Mouse (Mus musculus) stomach, embryonic 15.5 days (tissue): ENCODE measurements around the gene Fam110a. TPM values are rescaled to one million over a fixed set of nuclear protein-coding genes. Genes with fewer than 3 reads are reported as not detected.
"Not testable (repeated sequence)": the region's sequence is repeated elsewhere in the genome, so short reads cannot be mapped to it uniquely, and the experiment has no call there.

Experiments
- ATAC-seq: fragments of 200-750 bp; cut with Nextera tagmentation; 2 replicates; pipeline ENCODE4 v1.8.0; 2017; ENCODE audit warnings: low read depth, moderate number of reproducible peaks, moderate TSS enrichment; ENCODE audit not compliant: insufficient read depth, low FRiP score
- H3K27ac ChIP-seq: fragments of 300-500 bp; sonication (generic); 2 replicates; pipeline ENCODE4 v1.5.1; 2015; ENCODE audit warnings: mild to moderate bottlenecking, inconsistent platforms
- H3K27me3 ChIP-seq: fragments of 300-500 bp; sonication (generic); replicated peaks from 2 replicates; pipeline ENCODE4 v1.6.1; 2015; ENCODE audit warnings: inconsistent platforms
- H3K36me3 ChIP-seq: fragments of 300-500 bp; sonication (generic); 2 replicates; pipeline ENCODE4 v1.6.1; 2015; ENCODE audit warnings: inconsistent platforms
- H3K4me1 ChIP-seq: fragments of 300-500 bp; sonication (generic); 2 replicates; pipeline ENCODE4 v1.6.1; 2015; ENCODE audit warnings: inconsistent platforms
- H3K4me2 ChIP-seq: fragments of 300-500 bp; sonication (generic); 2 replicates; pipeline ENCODE4 v1.6.1; 2015; ENCODE audit warnings: mild to moderate bottlenecking, inconsistent platforms
- H3K4me3 ChIP-seq: fragments of 300-500 bp; sonication (generic); replicated peaks from 2 replicates; pipeline ENCODE4 v1.5.1; 2015; ENCODE audit warnings: inconsistent platforms
- H3K9ac ChIP-seq: fragments of 300-500 bp; sonication (generic); 2 replicates; pipeline ENCODE4 v1.6.1; 2015; ENCODE audit warnings: inconsistent platforms
- H3K9me3 ChIP-seq: fragments of 300-500 bp; sonication (generic); 2 replicates; pipeline ENCODE4 v1.6.1; 2016; ENCODE audit warnings: inconsistent platforms
- WGBS: fragments of 180-500 bp; shearing (Covaris S2); methylation state at CpG from one replicate; pipeline ENCODE4 v1.1.7; 2015; 5-methylcytosine and 5-hydroxymethylcytosine counted together
- polyA plus RNA-seq: library from polyadenylated mRNA; unstranded; fragments of >200 nt; fragmentation: Nextera tagmentation; extraction: Ambion mirVana; gene quantifications from 2 replicates; pipeline ENCODE4 v1.2.1, GENCODE M21; 2015

Fam110a gene
- polyA plus RNA-seq, 1 experiment from 2014 or later, result 26.8 TPM

DNA sequence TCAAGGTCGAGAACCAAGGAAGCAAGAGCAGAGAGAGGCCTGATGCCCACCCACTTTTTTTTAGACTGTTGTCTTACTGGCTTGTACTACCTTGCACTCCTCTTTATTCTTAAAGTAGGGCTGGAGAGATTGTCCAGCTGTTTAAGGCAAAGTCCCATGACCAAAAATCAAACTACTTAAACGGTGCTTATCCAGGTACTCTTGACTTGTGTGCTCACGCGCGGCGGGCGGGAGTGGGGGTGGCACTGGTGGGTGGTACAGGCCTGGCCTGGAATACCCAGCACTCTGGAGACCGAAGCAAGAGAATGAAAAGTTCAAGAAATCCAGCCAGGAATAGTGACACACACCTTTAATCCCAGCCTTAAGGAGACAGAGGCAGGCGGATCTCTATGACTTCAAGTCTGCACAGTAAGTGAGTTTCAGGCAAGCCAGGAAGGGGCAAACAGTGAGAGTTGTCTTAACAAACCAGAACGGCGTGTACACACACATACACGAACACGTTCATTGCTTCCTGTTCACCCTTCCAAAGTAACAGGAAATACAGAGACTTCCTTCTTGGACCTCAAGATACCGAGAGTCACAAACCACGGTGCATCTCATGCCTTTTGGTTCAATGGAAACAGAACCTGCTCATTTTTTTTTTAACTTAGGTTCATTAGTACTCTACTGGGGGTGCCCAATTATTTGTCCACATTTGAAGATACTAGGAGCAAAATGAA is 29.2 kb upstream of the Fam110a start:
- Histone ChIP-seq H3K27me3 (no peaks in the 10 kb centered on the region), H3K27ac (no peak overlapping the region), H3K4me3 (no peak overlapping the region), H3K4me2 (no peak overlapping the region), H3K4me1 (no peaks in the 10 kb centered on the region), H3K36me3 (no peaks in the 10 kb centered on the region), H3K9me3 (no peaks in the 10 kb centered on the region), H3K9ac (no peak overlapping the region)
- ATAC-seq, result no peak
- 79% methylated on average over 15 of the region's 15 CpGs for WGBS

DNA sequence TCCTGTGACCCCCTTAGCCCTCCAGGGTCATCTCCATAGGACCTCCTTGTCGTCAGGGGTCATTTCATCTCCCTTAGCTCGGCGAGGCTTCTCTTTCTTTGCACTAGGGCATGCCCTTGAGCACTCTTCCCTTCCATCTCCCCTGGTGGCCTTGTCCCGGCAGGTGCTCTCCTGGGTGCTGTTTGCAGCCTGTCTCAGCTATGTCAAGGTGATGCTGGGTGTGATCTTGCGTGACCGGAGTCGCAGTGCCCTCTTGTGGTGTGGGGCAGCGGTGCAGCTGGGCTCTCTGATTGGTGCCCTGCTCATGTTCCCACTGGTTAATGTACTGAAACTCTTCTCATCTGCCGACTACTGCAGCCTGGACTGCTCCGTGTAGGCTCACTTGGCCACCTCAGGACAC is 27.8 kb upstream of the Fam110a start:
- H3K4me2 ChIP-seq, result no peak overlapping the region
- H3K36me3 ChIP-seq, result no peaks in the 10 kb centered on the region
- H3K27ac ChIP-seq, result no peak overlapping the region
- no peak overlapping the region for H3K4me3 ChIP-seq
- no peak for ATAC-seq
- H3K4me1 ChIP-seq, result no peaks in the 10 kb centered on the region
- H3K27me3 ChIP-seq, result no peaks in the 10 kb centered on the region
- no peak overlapping the region for H3K9ac ChIP-seq
- WGBS, result 55% methylated on average over 10 of the region's 10 CpGs
- H3K9me3 ChIP-seq, result no peaks in the 10 kb centered on the region

DNA sequence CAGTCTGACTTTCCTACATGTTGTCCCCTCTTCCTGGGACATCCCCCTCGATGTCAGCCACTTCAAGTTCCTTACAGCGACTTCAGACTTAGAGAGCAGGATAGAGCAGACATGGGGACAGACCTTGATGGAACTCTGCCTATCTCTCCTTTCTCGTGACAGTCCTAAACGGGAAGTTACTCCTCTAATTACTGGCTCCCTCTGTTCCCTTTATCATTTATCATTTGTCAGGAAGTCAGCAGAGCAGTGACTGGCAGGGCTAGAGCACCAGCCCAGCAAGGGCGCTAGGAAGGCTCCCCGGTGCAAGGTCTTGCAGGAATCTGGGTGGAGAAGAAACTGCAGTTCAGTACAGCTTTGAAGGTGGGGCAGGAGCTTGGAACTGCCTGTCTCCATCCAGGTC is 22.5 kb upstream of the Fam110a start:
- H3K9ac ChIP-seq, result no peak overlapping the region
- H3K9me3 ChIP-seq, result no peaks in the 10 kb centered on the region
- WGBS, result 41% methylated on average over 6 of the region's 6 CpGs
- peaks cover 12% of the 10 kb centered on the region for H3K27me3 ChIP-seq
- no peak overlapping the region for H3K27ac ChIP-seq
- no peak for ATAC-seq
- no peak overlapping the region for H3K4me3 ChIP-seq
- H3K4me2 ChIP-seq, result no peak overlapping the region
- H3K36me3 ChIP-seq, result no peaks in the 10 kb centered on the region
- H3K4me1 ChIP-seq, result peaks cover 4% of the 10 kb centered on the region; the same call in 1 of the 2 replicates

DNA sequence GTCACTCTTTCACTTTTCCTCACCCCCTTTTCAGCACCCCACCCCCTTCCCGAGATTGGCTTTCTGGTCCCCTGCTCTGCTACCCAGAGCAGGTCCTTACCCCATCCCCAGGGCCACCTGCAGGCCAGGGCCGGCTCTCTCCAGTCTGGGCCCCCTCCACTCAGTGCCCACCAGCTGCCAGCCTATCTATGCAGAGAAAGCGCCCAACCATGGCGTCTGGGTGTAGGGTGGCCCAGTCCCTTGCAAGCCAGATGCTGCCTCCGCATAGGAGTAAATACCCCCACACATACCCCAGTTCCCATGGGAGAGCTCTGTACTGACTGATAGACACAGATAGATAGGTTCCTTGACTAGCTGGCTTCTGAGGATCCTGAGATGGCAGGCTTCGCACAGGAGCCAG is 20.7 kb upstream of the Fam110a start:
- Histone ChIP-seq H3K4me1 (peaks cover 4% of the 10 kb centered on the region), H3K36me3 (no peaks in the 10 kb centered on the region), H3K9ac (no peak overlapping the region), H3K4me2 (no peak overlapping the region), H3K27me3 (peaks cover 15% of the 10 kb centered on the region), H3K4me3 (no peak overlapping the region), H3K9me3 (no peaks in the 10 kb centered on the region), H3K27ac (no peak overlapping the region)
- no peak for ATAC-seq
- 64% methylated on average over 6 of the region's 6 CpGs for WGBS

DNA sequence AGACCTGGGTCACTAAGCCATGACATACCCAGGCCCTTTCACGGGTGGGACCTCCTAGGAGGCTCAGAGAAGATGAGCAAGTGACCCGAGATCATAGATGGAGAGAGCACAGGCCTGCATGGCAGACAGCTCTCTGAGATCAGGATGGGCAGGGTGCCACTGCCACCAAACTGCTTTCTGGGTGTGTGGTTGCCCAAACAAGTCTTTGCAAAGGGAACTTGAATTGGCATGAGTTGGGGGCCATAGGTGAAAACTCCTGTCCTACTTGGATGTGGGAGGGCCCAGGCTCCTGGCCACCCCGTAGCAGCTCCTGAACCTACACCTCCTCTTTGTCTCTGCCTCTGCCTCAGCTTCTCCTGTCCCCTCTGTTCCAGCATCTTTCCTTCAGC is 20.3 kb upstream of the Fam110a start:
- peaks cover 4% of the 10 kb centered on the region for H3K4me1 ChIP-seq
- no peak overlapping the region for H3K9ac ChIP-seq
- peak overlapping the region; percentile 44; the same call in 1 of the 2 replicates for H3K4me2 ChIP-seq
- no peak overlapping the region for H3K4me3 ChIP-seq
- no peaks in the 10 kb centered on the region for H3K36me3 ChIP-seq
- 50% methylated on average over 3 of the region's 3 CpGs for WGBS
- H3K27me3 ChIP-seq, result peaks cover 15% of the 10 kb centered on the region
- ATAC-seq, result no peak
- no peaks in the 10 kb centered on the region for H3K9me3 ChIP-seq
- no peak overlapping the region for H3K27ac ChIP-seq

DNA sequence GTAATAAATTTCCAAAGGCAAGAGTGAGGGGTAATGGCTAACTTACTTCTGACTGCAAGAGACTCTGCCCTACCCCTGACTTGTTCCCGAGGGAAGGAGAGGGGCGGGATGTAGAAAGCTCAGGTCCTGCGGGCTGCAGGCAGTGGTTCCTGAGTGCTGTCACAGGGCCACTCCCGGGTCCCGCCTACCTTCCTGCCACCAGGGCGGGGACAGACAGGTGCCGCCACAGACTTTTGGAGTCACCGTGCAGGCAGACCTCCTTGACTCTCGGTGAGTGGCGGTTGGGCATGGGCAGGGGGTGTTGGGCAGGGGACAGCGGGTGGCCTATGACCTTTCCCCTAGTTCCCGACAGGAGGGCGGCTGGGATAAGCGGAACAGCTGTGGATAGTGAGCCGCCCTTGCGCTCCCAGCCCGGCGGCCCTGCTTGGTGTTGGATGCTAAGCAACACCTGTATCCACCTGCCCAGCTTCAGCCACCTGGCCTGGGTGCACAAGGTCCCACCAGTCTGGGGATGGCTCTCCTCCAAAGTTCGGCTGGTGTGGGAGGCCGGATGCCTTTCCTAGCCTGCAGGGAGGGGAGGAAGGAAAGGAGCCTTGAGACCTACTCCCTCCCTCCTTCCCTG is 19.8 kb upstream of the Fam110a start:
- no peak overlapping the region for H3K4me3 ChIP-seq

DNA sequence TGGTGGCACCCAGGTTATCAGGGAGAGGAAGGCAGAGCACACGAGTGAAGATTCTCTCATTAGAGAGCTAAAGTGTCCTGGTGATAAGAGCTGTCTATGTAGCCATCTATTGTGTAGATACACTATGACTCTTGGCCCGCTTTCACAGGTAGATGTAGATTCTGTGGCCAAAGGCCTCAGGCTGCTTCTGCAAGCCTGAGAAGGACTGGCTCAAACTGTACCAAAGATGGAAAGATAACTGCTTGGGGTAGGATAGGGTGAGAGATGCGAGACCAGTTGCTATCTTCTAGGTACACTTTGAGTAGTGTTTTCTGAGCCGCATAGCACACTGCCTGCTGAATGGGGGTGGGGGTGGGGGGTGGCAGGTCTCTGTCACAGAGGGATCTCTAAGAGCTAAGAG is 18.9 kb upstream of the Fam110a start:
- H3K27ac ChIP-seq, result no peak overlapping the region
- 66% methylated on average over 4 of the region's 4 CpGs for WGBS
- H3K9ac ChIP-seq, result no peak overlapping the region
- H3K27me3 ChIP-seq, result peaks cover 15% of the 10 kb centered on the region
- ATAC-seq, result no peak
- no peak overlapping the region for H3K4me2 ChIP-seq
- peaks cover 7% of the 10 kb centered on the region for H3K4me1 ChIP-seq
- H3K36me3 ChIP-seq, result no peaks in the 10 kb centered on the region
- H3K9me3 ChIP-seq, result no peaks in the 10 kb centered on the region
- H3K4me3 ChIP-seq, result no peak overlapping the region

More for the DNA sequence above, 19.8 kb upstream of the Fam110a start:
- Histone ChIP-seq H3K9ac (no peak overlapping the region), H3K4me1 (peaks cover 7% of the 10 kb centered on the region), H3K36me3 (no peaks in the 10 kb centered on the region), H3K9me3 (no peaks in the 10 kb centered on the region), H3K27ac (no peak overlapping the region), H3K4me2 (peak overlapping the region; percentile 44), H3K27me3 (peaks cover 15% of the 10 kb centered on the region)
- WGBS, result 8% methylated on average over 20 of the region's 20 CpGs
- ATAC-seq, result peak; percentile 41

DNA sequence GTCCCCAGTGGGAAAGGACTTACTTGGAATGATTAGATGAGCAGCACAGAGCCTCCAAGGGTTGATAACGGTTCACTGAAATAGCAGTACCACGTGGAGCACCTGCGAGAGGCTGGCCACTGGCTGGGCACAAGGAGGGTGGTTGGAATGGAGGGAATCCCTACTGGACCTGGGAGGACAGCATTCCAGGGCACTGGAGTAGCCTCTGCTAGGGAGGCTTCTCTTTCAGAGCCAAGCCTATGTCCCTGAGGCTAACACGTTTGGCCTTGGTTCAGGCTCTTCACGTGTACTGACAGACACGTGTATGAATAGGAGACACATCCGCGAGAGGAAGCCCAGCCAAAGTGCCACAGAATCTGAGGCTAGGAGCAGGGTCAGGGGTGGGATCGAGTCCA is 18.5 kb upstream of the Fam110a start:
- no peak for ATAC-seq
- Histone ChIP-seq H3K27me3 (peaks cover 15% of the 10 kb centered on the region), H3K9ac (no peak overlapping the region), H3K4me3 (no peak overlapping the region), H3K9me3 (no peaks in the 10 kb centered on the region), H3K4me1 (peaks cover 7% of the 10 kb centered on the region), H3K27ac (no peak overlapping the region), H3K4me2 (no peak overlapping the region), H3K36me3 (no peaks in the 10 kb centered on the region)
- 68% methylated on average over 9 of the region's 9 CpGs for WGBS

DNA sequence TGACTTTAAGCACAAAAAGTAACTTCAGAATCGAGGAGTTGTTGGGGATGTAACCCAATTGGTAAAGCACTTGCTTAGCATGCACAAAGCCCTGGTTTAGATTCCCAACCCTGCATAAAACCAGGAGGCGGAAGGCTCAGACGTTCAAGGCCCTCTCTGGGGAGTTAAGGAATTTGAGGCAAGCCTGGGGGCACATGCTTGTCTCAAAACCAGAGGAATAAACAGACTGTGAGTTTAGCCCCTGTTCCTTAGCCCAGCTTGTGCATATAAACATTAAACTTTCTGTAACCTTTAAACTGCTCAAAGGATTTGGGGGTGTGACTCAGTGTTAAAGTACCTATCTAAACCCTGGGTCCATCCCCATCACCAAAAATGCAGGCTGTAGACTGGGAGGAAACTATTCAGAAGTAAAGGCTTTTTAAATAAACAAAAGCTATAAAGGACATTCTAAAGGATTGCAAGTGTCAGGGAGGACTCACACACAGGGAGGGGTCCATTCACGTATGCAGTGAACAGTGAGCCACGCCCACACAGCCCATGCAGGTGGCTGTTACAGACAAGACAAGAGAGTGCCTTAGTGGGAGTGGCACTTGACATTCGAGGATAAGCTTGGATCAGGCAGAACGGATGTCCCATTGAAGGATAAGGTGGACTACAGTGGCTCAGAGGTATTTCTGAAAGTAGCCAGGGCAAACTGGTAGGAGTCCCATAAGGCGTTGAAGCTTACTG is 17.9 kb upstream of the Fam110a start:
- Histone ChIP-seq H3K4me1 (peaks cover 7% of the 10 kb centered on the region), H3K27me3 (peaks cover 17% of the 10 kb centered on the region)
- 49% methylated on average over 8 of the region's 8 CpGs for WGBS

DNA sequence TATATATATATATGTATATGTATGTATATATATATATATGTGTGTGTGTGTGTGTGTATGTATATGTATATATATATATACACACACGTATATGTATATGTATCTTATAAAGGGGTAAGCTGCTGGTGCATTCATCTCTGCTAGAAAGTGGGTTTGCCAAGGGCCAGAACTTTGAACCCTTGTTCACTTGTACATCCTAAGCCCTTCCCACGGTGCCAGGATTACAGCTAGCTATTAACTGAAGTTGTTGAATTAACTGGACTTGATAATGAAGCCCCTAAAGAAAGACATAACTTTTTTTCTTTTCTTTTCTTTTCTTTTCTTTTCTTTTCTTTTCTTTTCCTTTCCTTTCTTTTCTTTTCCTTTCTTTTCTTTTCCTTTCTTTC is 17.2 kb upstream of the Fam110a start:
- not testable (repeated sequence) for ATAC-seq, H3K36me3 ChIP-seq, H3K9me3 ChIP-seq, H3K27ac ChIP-seq, H3K4me3 ChIP-seq, H3K4me1 ChIP-seq, H3K9ac ChIP-seq
- Histone ChIP-seq H3K27me3 (peaks cover 17% of the 10 kb centered on the region), H3K4me2 (peak overlapping the region; percentile 43; the same call in 1 of the 2 replicates)
- 37% methylated on average over 2 of the region's 2 CpGs for WGBS

More for the DNA sequence above, 17.9 kb upstream of the Fam110a start:
- H3K4me2 ChIP-seq, result no peak overlapping the region
- no peak for ATAC-seq
- H3K36me3 ChIP-seq, result no peaks in the 10 kb centered on the region
- H3K9me3 ChIP-seq, result no peaks in the 10 kb centered on the region
- H3K4me3 ChIP-seq, result no peak overlapping the region
- H3K9ac ChIP-seq, result no peak overlapping the region
- no peak overlapping the region for H3K27ac ChIP-seq

DNA sequence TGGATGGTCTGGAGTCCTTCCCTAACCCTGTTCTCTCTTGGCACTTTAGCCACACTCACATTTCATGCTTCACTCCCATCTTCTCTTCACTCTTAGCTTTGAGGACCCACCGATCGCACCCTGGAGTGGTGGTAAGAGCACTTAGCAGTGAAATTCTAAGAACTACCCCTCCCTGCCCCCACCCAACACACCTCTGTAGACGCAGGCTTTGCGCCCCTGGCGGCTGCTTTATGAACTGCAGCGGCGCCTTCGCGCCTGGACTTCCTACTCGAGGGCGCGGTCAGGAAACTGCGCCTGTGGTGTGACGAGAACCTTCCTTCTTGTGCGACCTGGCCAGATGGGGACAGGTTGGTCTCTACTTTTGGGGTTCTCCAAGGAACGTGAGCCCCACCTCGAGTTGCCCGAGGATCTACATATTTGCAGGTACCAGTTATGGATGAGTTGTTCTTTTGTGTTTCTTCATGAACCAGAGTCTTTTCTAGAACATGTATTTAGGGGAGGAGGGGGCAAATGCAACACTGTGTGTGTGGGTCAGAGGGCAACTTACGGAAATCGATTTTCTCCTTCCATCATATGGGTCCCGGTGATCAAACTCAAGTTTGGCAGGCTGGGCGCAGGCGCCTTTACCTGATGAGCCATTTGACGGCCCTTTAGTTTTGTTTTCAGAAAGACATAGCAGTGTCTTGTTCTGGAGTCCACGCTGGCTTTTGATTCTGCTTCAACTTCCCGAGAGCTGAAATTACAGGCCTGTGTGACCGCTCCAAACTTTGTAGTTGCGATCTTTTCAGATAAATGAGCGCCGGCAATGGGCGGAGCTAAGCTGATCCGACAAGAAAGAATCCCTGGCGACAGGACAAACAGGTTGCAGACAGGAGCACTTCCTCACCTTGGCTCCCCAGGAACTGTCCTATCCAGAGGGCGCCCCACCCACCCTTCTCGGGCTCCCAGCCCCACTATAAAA is 16.5 kb upstream of the Fam110a start, which contains the start of gene Slc52a3:
Gene Slc52a3 (plus strand): TSS at position 283 of the 961 bp plus-strand sequence.
- no peaks in the 10 kb centered on the region for H3K36me3 ChIP-seq
- 10% methylated on average over 35 of the region's 35 CpGs for WGBS
- peaks cover 7% of the 10 kb centered on the region for H3K4me1 ChIP-seq
- H3K4me2 ChIP-seq, result peak within 1 kb of the TSS; percentile 43
- H3K9me3 ChIP-seq, result no peaks in the 10 kb centered on the region
- peaks cover 17% of the 10 kb centered on the region for H3K27me3 ChIP-seq
- H3K27ac ChIP-seq, result no peak within 1 kb of the TSS
- ATAC-seq, result 0 out of 2 replicates have a peak, but pooled peaks have one; percentile 27
- H3K9ac ChIP-seq, result no peak within 1 kb of the TSS
- H3K4me3 ChIP-seq, result peak within 1 kb of the TSS; percentile 28
